In genomic region chr10:31635098-31635497, GRCm38 (mm10) we compare ENCODE assay signal across 16 mouse cellular contexts.
"Had no signal": no experiment of that assay in that cellular context is flagged by ENCODE, and none has a peak within 500 bp of the region (broad histone marks: within the 10 kb centered on the region; RNA-seq: fewer than 3 reads in every experiment).

No protein-coding gene starts in this region.

- H3K27ac ChIP-seq: neural tube, embryonic 13.5 days; neural tube, embryonic 15.5 days; stomach, embryonic 15.5 days; stomach, postnatal 0 days had no signal

- H3K4me2 ChIP-seq: neural tube, embryonic 13.5 days; neural tube, embryonic 15.5 days; stomach, embryonic 15.5 days had no signal

- H3K4me1 ChIP-seq: neural tube, embryonic 13.5 days; neural tube, embryonic 15.5 days; stomach, embryonic 15.5 days had no signal

- H3K9ac ChIP-seq: neural tube, embryonic 13.5 days; neural tube, embryonic 15.5 days; stomach, embryonic 15.5 days had no signal

- H3K9me3 ChIP-seq: neural tube, embryonic 13.5 days; neural tube, embryonic 15.5 days; stomach, embryonic 15.5 days had no signal

- H3K4me3 ChIP-seq: neural tube, embryonic 13.5 days; neural tube, embryonic 15.5 days; stomach, embryonic 15.5 days had no signal

- DNase-seq: retina, postnatal 1 day; right cerebral cortex, adult 18-20 months; right cerebral cortex, postnatal 14 days; right cerebral cortex, postnatal 25 days; right cerebral cortex, postnatal 4 days; spleen, adult 18-20 months; thymus, adult 18-20 months; thymus, adult 2 months; thymus, postnatal 14 days; thymus, postnatal 25 days; thymus, postnatal 36 days; thymus, postnatal 4 days had no signal

- H3K27me3 ChIP-seq: neural tube, embryonic 13.5 days; neural tube, embryonic 15.5 days; stomach, embryonic 15.5 days had no signal

- H3K36me3 ChIP-seq: neural tube, embryonic 13.5 days; neural tube, embryonic 15.5 days; stomach, embryonic 15.5 days had no signal
